Mouse (Mus musculus): Measurements from ENCODE around the gene Ppp1r14a. TPM values are rescaled to one million over a fixed set of nuclear protein-coding genes. Genes with fewer than 3 reads are reported as not detected.

Ppp1r14a gene
- polyA plus RNA-seq, 1 experiment from 2014 or later: 6.5 TPM

DNA sequence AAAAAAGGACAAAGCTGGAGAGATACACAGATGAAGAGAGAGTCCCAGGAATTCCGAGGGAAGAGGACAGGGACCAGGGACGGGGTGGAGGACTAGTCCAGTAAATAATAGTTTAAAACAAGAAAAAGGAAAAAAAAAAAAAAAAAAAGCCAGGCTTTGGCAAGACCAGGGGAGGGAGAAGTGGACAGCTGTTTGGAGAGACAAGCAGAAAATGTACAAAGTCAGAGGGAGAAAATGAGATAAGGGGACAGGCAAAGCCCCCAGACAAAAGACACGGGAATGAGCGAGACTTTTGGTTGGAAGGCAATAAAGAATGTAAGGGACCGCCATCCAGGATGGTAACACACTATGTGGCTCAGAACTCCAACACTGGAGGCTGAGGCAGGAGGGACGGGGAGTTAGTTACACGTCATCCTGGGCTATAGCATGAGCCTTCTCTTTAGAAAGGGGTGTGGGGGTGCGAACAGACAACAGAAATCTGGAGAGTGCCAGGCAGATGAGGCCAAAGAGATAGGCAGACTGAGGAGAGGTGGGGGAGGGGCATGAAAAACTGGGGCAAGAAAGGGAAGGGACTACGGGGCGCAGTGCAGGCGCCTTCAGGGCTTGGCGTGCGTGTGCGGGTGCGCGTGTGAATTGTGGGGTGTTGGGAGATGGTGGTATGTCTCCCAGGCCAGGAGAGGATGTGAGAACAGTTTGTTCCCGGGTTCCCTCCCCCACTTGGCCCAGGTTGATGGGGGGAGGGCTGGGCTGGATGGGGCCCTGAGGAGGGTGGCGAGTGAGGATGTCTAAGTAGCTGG, 29.2 kb downstream of the Ppp1r14a start:
- peaks cover 80% of the 10 kb centered on the region for H3K4me1 ChIP-seq
- H3K9me3 ChIP-seq: no peaks in the 10 kb centered on the region
- H3K27me3 ChIP-seq: no peaks in the 10 kb centered on the region
- peaks cover 20% of the 10 kb centered on the region; the same call in 1 of the 2 replicates for H3K36me3 ChIP-seq
- WGBS: 4% methylated on average over 18 of the region's 18 CpGs
- peak overlapping the region; percentile 7; the same call in 1 of the 2 replicates for H3K4me3 ChIP-seq
- H3K4me2 ChIP-seq (replicated peaks): peak overlapping the region; percentile 33
- H3K27ac ChIP-seq (replicated peaks): peak overlapping the region; percentile 98
- peak; percentile 14 for ATAC-seq (replicated peaks)
- H3K9ac ChIP-seq (replicated peaks): no peak overlapping the region; the same call in 1 of the 2 replicates

DNA sequence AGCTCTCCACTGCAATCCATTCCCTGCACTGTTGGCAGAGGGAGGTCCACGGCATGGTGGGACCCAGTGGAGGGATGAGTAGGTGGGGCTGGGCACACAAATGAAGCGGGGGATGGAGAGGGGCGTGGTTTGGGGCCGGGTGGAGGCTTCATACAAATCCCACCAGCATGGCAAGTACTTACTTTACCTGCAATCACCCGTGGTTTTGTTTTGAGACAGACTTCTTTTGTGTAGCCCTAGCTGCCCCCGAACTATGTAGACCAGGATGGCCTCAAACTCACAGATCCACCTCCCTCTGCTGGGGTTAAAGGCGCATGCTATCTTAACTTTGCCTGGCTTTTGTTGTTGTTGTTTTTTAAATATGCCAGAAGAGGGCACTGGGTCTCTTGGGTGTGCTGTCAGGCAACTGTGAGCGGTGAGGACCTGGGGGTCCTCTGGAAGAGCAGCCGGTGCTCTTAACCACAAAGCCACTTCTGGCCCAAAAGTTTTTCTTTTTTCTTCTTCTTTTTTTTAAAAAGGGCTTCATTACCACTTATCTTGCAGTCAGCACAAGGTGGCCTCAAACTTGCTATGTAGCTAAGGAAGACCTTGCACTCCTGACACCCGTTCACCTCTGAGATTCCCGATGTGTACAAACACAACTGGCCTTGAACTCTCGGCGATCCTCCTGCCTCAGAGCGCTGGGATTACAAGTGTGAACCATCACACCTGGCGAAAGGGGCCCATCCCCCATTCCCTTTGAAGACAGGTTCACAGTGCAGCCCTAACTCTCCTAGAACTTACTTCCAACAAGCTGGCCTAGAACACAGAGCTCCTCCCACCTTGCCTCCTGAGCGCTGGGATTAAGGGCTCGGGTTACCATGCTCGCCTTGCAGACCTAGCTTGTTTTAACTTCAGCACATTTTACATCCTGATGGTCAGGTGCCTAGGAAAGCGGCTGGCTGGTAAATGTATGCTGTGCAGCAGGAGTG, 30.5 kb downstream of the Ppp1r14a start:
- Histone ChIP-seq H3K9me3 (no peaks in the 10 kb centered on the region), H3K4me3 (peak overlapping the region; percentile 7; the same call in 1 of the 2 replicates), H3K4me1 (peaks cover 66% of the 10 kb centered on the region), H3K36me3 (peaks cover 11% of the 10 kb centered on the region; the same call in 1 of the 2 replicates), H3K9ac (replicated peaks) (no peak overlapping the region), H3K4me2 (replicated peaks) (peak overlapping the region; percentile 33), H3K27ac (replicated peaks) (peak overlapping the region; percentile 98), H3K27me3 (no peaks in the 10 kb centered on the region)
- ATAC-seq (replicated peaks): no peak
- 9% methylated on average over 19 of the region's 19 CpGs for WGBS

DNA sequence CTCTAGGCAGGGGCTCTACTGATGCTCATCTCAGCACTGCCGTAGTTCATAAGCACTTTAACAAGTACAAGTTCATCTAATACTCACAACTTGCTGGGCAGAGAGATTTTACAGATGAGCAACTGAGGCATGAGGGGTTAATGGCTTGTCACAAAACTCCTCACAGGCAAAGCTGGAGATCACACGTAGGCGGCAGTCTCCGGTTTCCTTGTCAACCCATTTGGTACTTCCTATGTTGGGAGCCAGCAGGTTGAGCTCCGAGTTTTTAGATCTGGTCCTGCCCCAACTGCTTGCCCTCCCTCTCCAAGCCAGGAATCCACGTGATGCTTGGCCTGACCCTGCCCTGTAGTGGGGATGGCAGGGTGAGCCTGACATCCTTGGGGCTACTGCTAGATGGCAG, 38.0 kb downstream of the Ppp1r14a start:
- Histone ChIP-seq H3K4me2 (replicated peaks) (no peak overlapping the region), H3K36me3 (peaks cover 23% of the 10 kb centered on the region), H3K27me3 (no peaks in the 10 kb centered on the region), H3K9me3 (no peaks in the 10 kb centered on the region), H3K4me1 (no peaks in the 10 kb centered on the region), H3K9ac (replicated peaks) (no peak overlapping the region), H3K27ac (replicated peaks) (no peak overlapping the region), H3K4me3 (no peak overlapping the region)
- 87% methylated on average over 6 of the region's 6 CpGs for WGBS
- no peak for ATAC-seq (replicated peaks)

DNA sequence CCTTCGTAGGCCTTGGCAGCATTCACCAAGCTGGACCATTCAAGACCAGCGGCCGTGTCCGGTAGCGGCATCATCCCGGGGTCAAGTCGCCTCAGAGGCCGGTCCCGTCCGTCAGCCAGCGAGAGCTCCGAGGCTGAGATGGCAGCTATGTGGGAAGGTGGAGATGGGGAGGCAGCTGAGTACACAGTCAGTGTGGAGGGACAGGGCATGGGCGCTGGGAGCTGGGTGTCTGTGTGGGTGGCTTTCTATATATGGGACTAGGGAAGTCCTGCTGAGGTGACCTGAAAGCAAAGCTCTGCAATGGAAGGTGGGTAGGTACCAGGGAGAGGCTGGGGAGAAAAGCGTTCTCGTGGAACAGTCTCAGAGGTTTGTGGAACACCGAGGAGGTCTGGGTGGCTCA, 39.9 kb downstream of the Ppp1r14a start:
- no peaks in the 10 kb centered on the region for H3K9me3 ChIP-seq
- H3K4me2 ChIP-seq (replicated peaks): no peak overlapping the region
- 93% methylated on average over 16 of the region's 16 CpGs for WGBS
- H3K27me3 ChIP-seq: no peaks in the 10 kb centered on the region
- peaks cover 20% of the 10 kb centered on the region for H3K36me3 ChIP-seq
- H3K4me3 ChIP-seq: no peak overlapping the region
- H3K4me1 ChIP-seq: no peaks in the 10 kb centered on the region
- no peak for ATAC-seq (replicated peaks)
- H3K27ac ChIP-seq (replicated peaks): no peak overlapping the region
- H3K9ac ChIP-seq (replicated peaks): no peak overlapping the region

DNA sequence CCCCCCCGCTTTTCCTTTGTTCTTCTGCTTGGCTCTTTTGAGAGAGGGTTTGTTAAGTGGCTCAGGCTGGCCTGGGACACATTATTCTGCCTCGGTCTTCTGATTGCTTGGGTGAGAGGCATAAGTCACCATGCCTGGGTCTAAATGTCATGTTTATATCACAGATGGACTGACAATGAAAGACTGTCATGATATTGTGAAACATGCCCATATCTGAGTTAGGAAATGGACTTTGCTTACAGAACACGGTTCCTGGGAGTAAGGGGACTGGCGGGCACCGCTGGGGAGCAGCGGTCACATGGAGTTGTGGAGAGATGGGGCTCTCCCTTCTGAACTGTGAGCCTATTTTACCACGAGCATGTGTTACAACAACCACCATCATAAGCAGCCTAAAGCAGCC, 45.0 kb downstream of the Ppp1r14a start:
- ATAC-seq (replicated peaks): no peak
- no peak overlapping the region; the same call in 1 of the 2 replicates for H3K27ac ChIP-seq (replicated peaks)
- H3K9ac ChIP-seq (replicated peaks): no peak overlapping the region
- H3K4me3 ChIP-seq: no peak overlapping the region
- H3K4me2 ChIP-seq (replicated peaks): no peak overlapping the region
- peaks cover 13% of the 10 kb centered on the region; the same call in 1 of the 2 replicates for H3K36me3 ChIP-seq
- WGBS: 37% methylated on average over 7 of the region's 7 CpGs
- no peaks in the 10 kb centered on the region for H3K27me3 ChIP-seq
- no peaks in the 10 kb centered on the region for H3K9me3 ChIP-seq
- no peaks in the 10 kb centered on the region; the same call in 1 of the 2 replicates for H3K4me1 ChIP-seq

DNA sequence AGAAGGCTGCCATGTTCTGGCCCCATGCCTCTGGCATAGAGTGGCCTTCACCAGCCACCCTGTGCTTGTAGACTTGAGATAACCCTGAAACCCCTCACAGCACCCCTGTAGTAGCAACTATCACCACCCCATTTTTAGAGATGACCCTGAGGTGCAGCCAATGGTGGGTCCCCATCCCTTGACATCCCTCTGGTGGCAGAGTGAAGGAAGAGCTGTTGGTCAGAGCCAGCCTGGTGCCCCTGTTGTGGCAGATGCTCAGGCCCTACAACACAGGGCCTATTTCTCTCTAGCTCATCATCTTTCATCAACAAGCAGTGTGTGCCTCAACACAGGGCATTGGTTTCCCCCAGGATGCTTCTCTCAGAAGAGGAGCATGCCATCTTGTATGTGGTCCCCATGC, 46.2 kb downstream of the Ppp1r14a start:
- Histone ChIP-seq H3K9ac (replicated peaks) (no peak overlapping the region), H3K27ac (replicated peaks) (0 out of 2 replicates have a peak overlapping the region, but pooled peaks have one; percentile 6), H3K27me3 (no peaks in the 10 kb centered on the region), H3K36me3 (peaks cover 8% of the 10 kb centered on the region; the same call in 1 of the 2 replicates), H3K4me1 (no peaks in the 10 kb centered on the region; the same call in 1 of the 2 replicates), H3K4me2 (replicated peaks) (no peak overlapping the region), H3K4me3 (no peak overlapping the region), H3K9me3 (no peaks in the 10 kb centered on the region)
- no peak for ATAC-seq (replicated peaks)

DNA sequence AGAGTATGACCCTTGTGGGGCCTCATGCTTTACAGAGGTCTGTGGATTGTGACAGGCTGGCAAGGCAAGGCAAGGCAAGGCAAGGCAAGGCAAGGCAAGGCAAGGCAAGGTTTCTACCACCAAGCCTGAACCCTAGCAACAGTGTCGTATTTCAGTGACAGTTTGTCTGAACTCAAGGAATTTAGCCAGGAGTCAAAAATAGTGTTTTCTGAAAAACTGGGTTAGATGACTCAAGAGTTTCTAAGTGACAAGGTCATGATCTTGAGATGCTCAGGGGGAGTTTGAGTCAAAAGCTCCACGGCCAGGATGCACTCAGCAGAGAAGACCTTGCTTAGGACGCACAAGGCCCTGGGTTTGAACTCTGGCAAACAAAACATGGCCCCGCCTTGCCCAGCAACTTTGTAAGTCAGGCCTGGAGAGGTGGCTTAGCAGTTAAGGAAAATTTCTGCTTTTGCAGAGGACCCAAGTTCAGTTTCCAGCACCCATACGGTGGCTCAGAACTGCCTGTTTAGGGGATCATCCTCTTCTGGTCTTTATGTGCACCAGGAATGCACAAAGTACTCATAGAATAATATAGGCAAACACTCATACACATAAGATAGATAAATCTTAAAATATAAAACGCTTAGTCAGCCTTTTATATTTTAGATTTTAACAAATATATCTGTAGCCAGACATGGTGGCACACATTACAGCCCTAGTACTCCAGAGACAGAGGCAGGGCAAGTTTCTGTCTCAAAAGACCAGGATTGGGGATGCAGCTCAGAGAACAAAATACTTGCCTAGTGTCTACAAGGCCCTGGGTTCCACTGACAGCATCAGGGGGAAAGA, 46.9 kb downstream of the Ppp1r14a start:
- Histone ChIP-seq H3K4me3 (no peak overlapping the region), H3K4me1 (no peaks in the 10 kb centered on the region; the same call in 1 of the 2 replicates), H3K9ac (replicated peaks) (no peak overlapping the region), H3K27me3 (no peaks in the 10 kb centered on the region), H3K36me3 (peaks cover 2% of the 10 kb centered on the region; the same call in 1 of the 2 replicates), H3K9me3 (no peaks in the 10 kb centered on the region), H3K4me2 (replicated peaks) (no peak overlapping the region), H3K27ac (replicated peaks) (no peak overlapping the region)
- 86% methylated on average over 6 of the region's 6 CpGs for WGBS
- ATAC-seq (replicated peaks): no peak

DNA sequence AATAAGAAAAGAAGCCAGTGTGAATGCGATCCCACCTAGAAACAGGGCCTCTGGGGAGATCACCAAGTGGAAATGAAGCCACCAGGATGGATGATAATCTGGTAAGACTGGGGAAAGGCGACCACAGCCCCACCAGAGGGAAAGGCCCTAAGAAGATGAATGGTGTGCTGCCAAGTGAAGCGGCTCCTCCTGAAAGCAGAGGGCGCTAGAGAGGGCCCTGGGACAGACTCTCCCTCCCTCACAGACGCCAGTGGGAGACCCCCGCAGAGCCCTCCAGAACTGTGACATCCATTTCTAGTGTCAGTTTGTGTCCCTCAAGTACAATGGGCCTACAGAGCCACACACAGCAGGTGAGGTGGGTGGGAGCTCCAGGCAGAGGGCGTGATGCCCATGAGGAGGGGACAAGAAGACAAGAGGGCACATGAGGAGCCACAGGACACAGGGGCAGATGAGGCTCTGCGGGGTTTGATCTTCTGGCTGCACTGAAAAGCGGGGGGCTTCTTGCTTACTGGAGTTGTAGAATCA, 47.7 kb downstream of the Ppp1r14a start:
- Histone ChIP-seq H3K9ac (replicated peaks) (no peak overlapping the region), H3K4me3 (no peak overlapping the region), H3K9me3 (no peaks in the 10 kb centered on the region), H3K27ac (replicated peaks) (0 out of 2 replicates have a peak overlapping the region, but pooled peaks have one; percentile 10), H3K36me3 (0 out of 2 replicates have a peak, but pooled peaks cover 2% of the 10 kb centered on the region), H3K4me1 (peaks cover 7% of the 10 kb centered on the region), H3K27me3 (no peaks in the 10 kb centered on the region), H3K4me2 (replicated peaks) (no peak overlapping the region)
- WGBS: 70% methylated on average over 9 of the region's 9 CpGs
- no peak for ATAC-seq (replicated peaks)

DNA sequence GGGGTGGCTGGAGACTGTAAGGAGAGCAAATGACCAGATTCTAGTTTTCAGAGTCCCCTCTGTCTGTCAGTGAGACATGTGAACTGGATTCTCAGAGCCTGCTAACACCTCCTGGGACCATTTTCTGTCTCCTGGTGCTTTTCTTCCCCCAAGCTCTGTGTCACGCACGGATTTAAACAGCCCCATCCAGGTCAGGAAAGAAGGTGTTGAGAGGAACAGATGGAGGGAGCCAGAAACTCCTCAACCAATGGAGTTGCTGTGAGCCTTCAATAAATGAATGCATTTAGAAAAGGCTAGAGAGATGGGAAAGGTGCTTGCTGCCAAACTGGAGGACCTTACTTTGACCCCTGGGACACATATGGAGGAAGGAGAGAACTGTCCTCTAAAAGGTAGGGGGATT, 48.7 kb downstream of the Ppp1r14a start:
- no peak overlapping the region for H3K4me3 ChIP-seq
- H3K27me3 ChIP-seq: no peaks in the 10 kb centered on the region
- no peak for ATAC-seq (replicated peaks)
- H3K4me2 ChIP-seq (replicated peaks): no peak overlapping the region
- peaks cover 16% of the 10 kb centered on the region for H3K4me1 ChIP-seq
- H3K27ac ChIP-seq (replicated peaks): no peak overlapping the region
- 67% methylated on average over 2 of the region's 2 CpGs for WGBS
- H3K9me3 ChIP-seq: no peaks in the 10 kb centered on the region
- H3K9ac ChIP-seq (replicated peaks): no peak overlapping the region
- 0 out of 2 replicates have a peak, but pooled peaks cover 2% of the 10 kb centered on the region for H3K36me3 ChIP-seq

DNA sequence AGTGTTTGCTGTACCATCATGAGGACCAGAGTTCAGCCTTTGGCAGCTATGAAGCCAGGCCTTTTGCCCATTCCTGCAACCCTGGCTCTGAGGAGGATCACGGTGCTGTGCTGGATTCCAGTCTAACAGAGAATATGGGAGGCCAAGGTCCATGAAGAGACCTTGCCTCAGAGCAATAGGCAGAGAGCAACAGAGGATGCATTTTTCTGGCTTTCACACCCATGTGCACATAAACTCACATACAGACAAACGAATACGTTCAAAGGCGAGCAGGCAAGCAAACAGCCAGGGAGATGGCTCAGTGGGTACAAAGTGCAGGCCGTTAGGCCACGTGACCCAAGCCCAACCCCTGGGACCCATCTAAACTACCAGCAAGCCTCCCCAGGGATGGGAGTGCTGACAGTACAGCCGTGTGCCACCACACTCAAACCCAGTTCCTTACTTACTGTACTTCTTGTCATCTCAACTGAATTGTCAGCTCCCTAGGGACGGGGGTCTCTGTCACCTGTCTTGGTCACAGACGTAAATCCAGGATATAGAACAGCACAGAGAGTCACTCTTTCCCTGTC, 49.3 kb downstream of the Ppp1r14a start:
- Histone ChIP-seq H3K4me2 (replicated peaks) (no peak overlapping the region), H3K4me3 (no peak overlapping the region), H3K4me1 (peaks cover 21% of the 10 kb centered on the region), H3K27ac (replicated peaks) (no peak overlapping the region), H3K27me3 (no peaks in the 10 kb centered on the region), H3K9ac (replicated peaks) (no peak overlapping the region), H3K9me3 (no peaks in the 10 kb centered on the region), H3K36me3 (0 out of 2 replicates have a peak, but pooled peaks cover 2% of the 10 kb centered on the region)
- ATAC-seq (replicated peaks): no peak
- 89% methylated on average over 9 of the region's 9 CpGs for WGBS
